Mouse (Mus musculus): ENCODE data around the gene Tmem262.

GRCm38 (mm10) chr19:6126789-6127580 lies 47.2 kb downstream of the Tmem262 start:
- TF ChIP-seq USF1 (IDR thresholded peaks at IDR 0.05; ENCODE audit: low read depth) (no peak), POLR2A (IDR thresholded peaks at IDR 0.05; ENCODE audit: insufficient read length, low read depth) (no peak), E2F4 (IDR thresholded peaks at IDR 0.05; ENCODE audit: insufficient read depth) (no peak), TCF12 (IDR thresholded peaks at IDR 0.05; ENCODE audit: insufficient read depth, poor library complexity, severe bottlenecking) (no peak), MYOD1 (IDR thresholded peaks at IDR 0.05; ENCODE audit: control insufficient read depth in 1 of 3, insufficient read length in 2 of 3, low read depth in 2 of 3) (no peak), CEBPB (IDR thresholded peaks at IDR 0.05; ENCODE audit: insufficient read depth, poor library complexity, severe bottlenecking) (no peak), POLR2AphosphoS2 (IDR thresholded peaks at IDR 0.05; ENCODE audit: insufficient read length, low read depth) (no peak)

All from myocyte (in vitro differentiated cells).